Mouse (Mus musculus) heart, embryonic 11.5 days (tissue): ENCODE data around the gene Pklr. TPM values are rescaled to one million over a fixed set of nuclear protein-coding genes. Genes with fewer than 3 reads are reported as not detected.
A peak's percentile ranks its signal among the peaks of the same experiment; 100 is the strongest.

Experiments
- ATAC-seq: fragments of 200-750 bp; cut with Nextera tagmentation; replicated peaks from 2 replicates; pipeline ENCODE4 v1.8.0; 2017; ENCODE audit warnings: moderate library complexity; ENCODE audit not compliant: insufficient number of reproducible peaks, low FRiP score, low TSS enrichment
- H3K27ac ChIP-seq: fragments of 300-500 bp; sonication (generic); 2 replicates; pipeline ENCODE4 v1.5.1; 2014; ENCODE audit warnings: mild to moderate bottlenecking, low read depth, low read length
- H3K27me3 ChIP-seq: fragments of 300-500 bp; sonication (generic); 2 replicates; pipeline ENCODE4 v1.6.1; 2014; ENCODE audit warnings: mild to moderate bottlenecking, low read length, mixed read lengths; ENCODE audit not compliant: control insufficient read depth, insufficient read depth
- H3K36me3 ChIP-seq: fragments of 300-500 bp; sonication (generic); 2 replicates; pipeline ENCODE4 v1.6.1; 2014; ENCODE audit warnings: mild to moderate bottlenecking, low read length, moderate library complexity, mixed read lengths; ENCODE audit not compliant: control insufficient read depth, insufficient read depth
- H3K4me1 ChIP-seq: fragments of 300-500 bp; sonication (generic); 2 replicates; pipeline ENCODE4 v1.6.1; 2014; ENCODE audit warnings: low read length; ENCODE audit not compliant: control insufficient read depth, insufficient read depth
- H3K4me2 ChIP-seq: fragments of 300-500 bp; sonication (generic); 2 replicates; pipeline ENCODE4 v1.6.1; 2014; ENCODE audit warnings: mild to moderate bottlenecking, moderate library complexity
- H3K4me3 ChIP-seq: fragments of 300-500 bp; sonication (generic); 2 replicates; pipeline ENCODE4 v1.5.1; 2014; ENCODE audit warnings: low read depth, low read length
- H3K9ac ChIP-seq: fragments of 300-500 bp; sonication (generic); 2 replicates; pipeline ENCODE4 v1.6.1; 2014; ENCODE audit warnings: mild to moderate bottlenecking, low read depth, low read length, moderate library complexity
- H3K9me3 ChIP-seq: fragments of 300-500 bp; sonication (generic); replicated peaks from 2 replicates; pipeline ENCODE4 v1.6.1; 2016; ENCODE audit warnings: low read length; ENCODE audit not compliant: control insufficient read depth
- WGBS: fragments of 180-500 bp; shearing (Covaris S2); extraction: QIAGEN DNeasy Blood & Tissue Kit; methylation state at CpG from one replicate; pipeline ENCODE4 v1.1.7; 2014; ENCODE audit not compliant: insufficient replicate concordance; 5-methylcytosine and 5-hydroxymethylcytosine counted together
- polyA plus RNA-seq: library from polyadenylated mRNA; unstranded; fragments of >200 nt; fragmentation: Nextera tagmentation; extraction: Ambion mirVana; gene quantifications from 2 replicates; pipeline ENCODE4 v1.2.1, GENCODE M21; 2014

Pklr gene
- polyA plus RNA-seq, 1 experiment from 2014 or later, result 8.7 TPM

DNA sequence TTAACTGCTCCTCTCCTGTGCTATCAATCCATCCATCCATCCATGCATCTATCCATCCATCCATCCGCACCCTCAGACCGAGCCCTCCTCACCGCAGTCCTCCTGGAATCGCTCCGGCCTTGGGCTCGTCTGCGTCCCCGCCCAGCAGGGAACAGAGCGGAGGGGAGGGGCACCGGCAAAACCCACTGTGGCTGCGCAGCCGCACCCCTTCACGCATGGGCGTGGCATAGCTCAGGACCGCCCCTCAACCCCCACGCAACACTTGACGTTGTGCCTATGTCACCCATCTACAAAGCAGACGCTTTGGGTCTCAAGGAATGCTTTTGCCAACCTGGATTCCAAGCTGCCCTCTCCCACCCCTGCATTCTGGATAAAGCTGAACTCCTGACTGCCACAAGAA lies 42.8 kb upstream of the Pklr start, which contains the start of gene Rusc1:
TSS of gene Rusc1 (minus strand) at position 137 of the 400 bp plus-strand sequence.
- Histone ChIP-seq H3K36me3 (peaks cover 17% of the 10 kb centered on the region), H3K4me2 (peak within 1 kb of the TSS; percentile 57), H3K4me1 (peaks cover 21% of the 10 kb centered on the region), H3K27me3 (peaks cover 17% of the 10 kb centered on the region), H3K4me3 (peak within 1 kb of the TSS; percentile 33), H3K9ac (no peak within 1 kb of the TSS), H3K9me3 (no peaks in the 10 kb centered on the region), H3K27ac (no peak within 1 kb of the TSS)
- 2% methylated on average over 18 of the region's 18 CpGs for WGBS
- no peak for ATAC-seq

DNA sequence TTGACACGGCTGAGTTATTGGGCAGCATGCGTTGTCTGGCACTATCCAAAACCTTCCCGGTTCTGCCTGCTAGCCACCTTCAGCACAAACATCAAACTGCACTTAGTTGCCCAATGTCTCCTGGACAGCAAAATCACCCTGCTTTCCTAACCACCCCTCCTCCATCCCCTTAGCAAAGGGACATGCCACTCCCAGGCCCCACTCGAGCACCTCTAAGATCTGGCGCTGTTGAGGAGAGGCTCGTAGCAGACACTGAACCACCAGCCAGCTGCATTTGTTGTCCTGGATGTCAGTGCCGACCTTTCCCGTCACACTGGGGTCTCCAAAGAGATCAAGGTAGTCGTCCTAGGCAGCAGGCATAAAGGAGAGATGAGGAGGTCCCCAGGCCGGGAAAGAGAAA lies 41.9 kb upstream of the Pklr start:
- H3K4me1 ChIP-seq, result peaks cover 14% of the 10 kb centered on the region
- H3K4me2 ChIP-seq, result no peak overlapping the region
- H3K27me3 ChIP-seq, result peaks cover 13% of the 10 kb centered on the region
- no peak overlapping the region for H3K4me3 ChIP-seq
- no peak overlapping the region for H3K9ac ChIP-seq
- 81% methylated on average over 10 of the region's 10 CpGs for WGBS
- no peak for ATAC-seq
- H3K27ac ChIP-seq, result no peak overlapping the region
- peaks cover 22% of the 10 kb centered on the region for H3K36me3 ChIP-seq
- no peaks in the 10 kb centered on the region for H3K9me3 ChIP-seq

DNA sequence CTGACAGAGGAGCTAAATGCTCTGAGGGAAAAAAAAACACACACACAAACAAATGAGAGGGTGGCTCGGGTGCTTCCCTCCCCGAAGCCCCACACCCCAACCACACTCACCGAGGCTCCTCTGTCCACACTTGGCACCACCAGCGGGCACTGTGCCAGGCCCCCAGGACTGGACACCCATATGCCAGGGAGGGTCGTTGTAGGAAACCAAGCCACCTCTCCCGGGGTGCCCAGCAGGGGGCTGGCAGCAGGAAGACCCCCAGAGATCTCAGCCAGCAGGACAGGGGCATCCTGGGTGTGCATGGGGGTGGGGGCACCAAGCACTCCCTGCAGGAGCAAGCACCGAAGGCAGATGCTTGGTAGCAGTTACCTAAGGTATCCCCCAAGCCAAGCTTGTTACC lies 35.1 kb upstream of the Pklr start, which contains the start of gene Gm43738:
TSS of gene Gm43738 (minus strand) at position 289 of the 400 bp plus-strand sequence.
- H3K4me1 ChIP-seq, result peaks cover 8% of the 10 kb centered on the region
- no peak within 1 kb of the TSS for H3K27ac ChIP-seq
- H3K9me3 ChIP-seq, result no peaks in the 10 kb centered on the region
- WGBS, result 48% methylated on average over 7 of the region's 7 CpGs
- H3K9ac ChIP-seq, result peak within 1 kb of the TSS; percentile 75
- peak within 1 kb of the TSS; percentile 78 for H3K4me3 ChIP-seq
- H3K27me3 ChIP-seq, result no peaks in the 10 kb centered on the region
- peak within 1 kb of the TSS; percentile 74 for H3K4me2 ChIP-seq
- H3K36me3 ChIP-seq, result peaks cover 13% of the 10 kb centered on the region
- ATAC-seq, result no peak

DNA sequence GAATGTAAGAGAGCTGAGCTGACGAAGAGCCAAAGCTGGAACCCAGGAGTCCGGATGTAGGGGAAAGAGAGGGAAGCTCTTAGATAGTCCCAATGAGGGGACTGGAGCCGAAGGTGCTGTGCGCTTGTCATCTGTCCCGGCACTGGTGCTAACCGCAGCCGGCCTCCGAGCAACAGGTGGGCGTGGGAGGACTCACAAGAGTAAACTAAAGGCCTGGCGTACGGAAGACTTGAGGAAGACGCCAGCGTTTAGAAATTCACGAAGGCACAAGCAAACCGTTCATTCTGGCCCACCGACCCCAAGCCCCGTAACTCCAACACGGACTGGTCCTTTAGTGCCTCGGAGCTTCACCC lies 34.5 kb upstream of the Pklr start:
- peak overlapping the region; percentile 78 for H3K4me3 ChIP-seq
- peak overlapping the region; percentile 74 for H3K4me2 ChIP-seq
- H3K27me3 ChIP-seq, result no peaks in the 10 kb centered on the region
- under 1% methylated on average over 19 of the region's 19 CpGs for WGBS
- no peaks in the 10 kb centered on the region for H3K9me3 ChIP-seq
- no peak for ATAC-seq
- H3K27ac ChIP-seq, result no peak overlapping the region
- H3K9ac ChIP-seq, result peak overlapping the region; percentile 75
- H3K4me1 ChIP-seq, result peaks cover 8% of the 10 kb centered on the region
- H3K36me3 ChIP-seq, result peaks cover 11% of the 10 kb centered on the region

DNA sequence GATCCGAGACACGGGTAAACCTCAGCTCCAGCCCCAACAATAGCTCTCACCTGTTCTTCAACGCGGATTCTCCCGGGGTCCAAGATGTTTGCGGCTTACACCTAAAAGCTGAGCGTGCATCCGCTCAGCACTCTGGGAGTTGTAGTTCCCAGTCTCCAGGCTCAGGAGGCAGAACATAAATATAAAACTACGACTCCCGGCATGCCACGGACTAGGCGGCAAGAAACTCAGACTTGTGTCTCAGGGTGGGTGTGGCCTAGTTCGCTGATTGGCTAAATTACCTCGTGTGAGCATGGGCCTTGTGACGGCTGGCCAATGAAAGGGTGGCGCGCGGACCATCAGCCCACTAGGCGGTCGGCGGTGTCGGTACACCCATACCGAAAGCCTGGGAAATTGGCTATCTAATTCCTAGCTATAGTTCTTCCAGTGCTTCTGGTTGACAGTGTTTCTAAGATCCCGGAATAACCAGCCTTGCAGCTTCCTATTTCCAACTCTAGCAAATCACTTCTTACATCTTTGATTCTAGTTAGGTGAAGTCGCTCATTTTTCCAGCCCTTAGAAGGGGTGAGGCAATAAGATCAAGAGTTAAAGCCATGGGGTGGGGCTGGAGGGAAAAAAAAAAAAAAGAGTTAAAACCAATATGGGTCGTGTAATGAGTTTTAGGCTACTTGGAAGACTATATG lies 34.0 kb upstream of the Pklr start, which contains the start of gene Fdps:
TSS of gene Fdps (minus strand) at position 148 of the 683 bp plus-strand sequence.
- no peaks in the 10 kb centered on the region for H3K9me3 ChIP-seq
- peaks cover 8% of the 10 kb centered on the region for H3K4me1 ChIP-seq
- ATAC-seq, result peak; percentile 100
- peak within 1 kb of the TSS; percentile 75 for H3K9ac ChIP-seq
- H3K36me3 ChIP-seq, result peaks cover 10% of the 10 kb centered on the region
- H3K27ac ChIP-seq, result no peak within 1 kb of the TSS
- H3K27me3 ChIP-seq, result no peaks in the 10 kb centered on the region
- peak within 1 kb of the TSS; percentile 78 for H3K4me3 ChIP-seq
- WGBS, result under 1% methylated on average over 26 of the region's 26 CpGs
- H3K4me2 ChIP-seq, result peak within 1 kb of the TSS; percentile 74

DNA sequence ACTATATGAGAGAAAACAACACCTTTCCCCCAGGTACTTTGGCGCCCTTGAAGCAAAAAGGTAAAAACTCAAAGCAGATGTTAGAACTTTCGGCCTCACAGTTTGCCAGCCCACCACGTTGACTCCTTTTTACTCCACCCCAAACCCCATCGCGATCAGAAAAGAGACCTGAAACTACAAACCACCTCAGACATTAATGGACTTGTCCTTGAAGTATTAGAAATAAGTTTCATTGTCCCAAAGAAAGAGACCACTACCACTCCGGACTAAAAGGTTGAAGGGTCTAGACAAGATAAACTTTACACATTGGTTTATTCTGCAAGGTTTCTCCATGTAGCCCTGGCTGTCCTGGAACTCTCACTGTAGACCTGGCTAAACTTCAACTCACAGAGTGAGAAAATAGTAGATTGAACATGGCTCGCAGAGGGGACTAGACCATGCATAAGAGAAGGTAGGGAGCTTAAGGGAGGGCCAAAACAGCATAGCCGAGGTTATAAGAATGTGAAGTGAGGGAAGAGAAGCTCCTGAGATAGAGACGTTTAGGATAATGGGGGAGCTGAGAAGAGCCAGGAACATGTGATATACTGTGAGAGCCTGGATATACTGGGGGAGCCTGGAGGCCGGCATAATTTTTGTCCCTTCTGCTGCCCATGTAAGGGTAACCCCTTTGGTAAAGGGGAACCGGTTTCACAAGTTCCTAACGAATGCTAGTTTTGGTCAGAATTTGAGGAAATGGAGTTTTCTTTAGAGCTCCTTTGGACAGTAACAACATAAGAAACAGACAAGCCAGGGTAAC lies 33.2 kb upstream of the Pklr start:
- H3K27ac ChIP-seq, result no peak overlapping the region
- ATAC-seq, result no peak
- H3K4me3 ChIP-seq, result peak overlapping the region; percentile 78; the same call in 1 of the 2 replicates
- H3K36me3 ChIP-seq, result peaks cover 7% of the 10 kb centered on the region
- H3K4me2 ChIP-seq, result peak overlapping the region; percentile 62
- 57% methylated on average over 12 of the region's 12 CpGs for WGBS
- H3K27me3 ChIP-seq, result no peaks in the 10 kb centered on the region
- peaks cover 8% of the 10 kb centered on the region for H3K4me1 ChIP-seq
- no peak overlapping the region for H3K9ac ChIP-seq
- no peaks in the 10 kb centered on the region for H3K9me3 ChIP-seq

DNA sequence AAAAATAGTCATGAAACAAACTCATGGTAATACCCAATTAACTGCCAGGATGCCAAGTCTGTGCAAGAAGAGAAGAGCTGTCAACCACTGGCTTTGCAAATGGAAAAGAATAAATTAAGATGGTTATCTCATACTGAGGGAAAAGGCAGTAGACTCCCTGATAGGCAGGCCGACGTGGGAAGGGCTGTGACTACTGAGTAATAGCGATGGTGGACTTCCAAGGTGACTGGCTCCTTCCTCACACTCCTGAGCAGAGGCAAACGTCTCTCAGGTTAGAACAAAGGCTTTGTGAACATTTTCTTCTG lies 32.7 kb upstream of the Pklr start:
- Histone ChIP-seq H3K27me3 (no peaks in the 10 kb centered on the region), H3K27ac (no peak overlapping the region), H3K9ac (no peak overlapping the region), H3K9me3 (no peaks in the 10 kb centered on the region), H3K4me2 (no peak overlapping the region), H3K4me3 (no peak overlapping the region), H3K36me3 (peaks cover 5% of the 10 kb centered on the region), H3K4me1 (peaks cover 8% of the 10 kb centered on the region)
- no peak for ATAC-seq
- 69% methylated on average over 4 of the region's 4 CpGs for WGBS

DNA sequence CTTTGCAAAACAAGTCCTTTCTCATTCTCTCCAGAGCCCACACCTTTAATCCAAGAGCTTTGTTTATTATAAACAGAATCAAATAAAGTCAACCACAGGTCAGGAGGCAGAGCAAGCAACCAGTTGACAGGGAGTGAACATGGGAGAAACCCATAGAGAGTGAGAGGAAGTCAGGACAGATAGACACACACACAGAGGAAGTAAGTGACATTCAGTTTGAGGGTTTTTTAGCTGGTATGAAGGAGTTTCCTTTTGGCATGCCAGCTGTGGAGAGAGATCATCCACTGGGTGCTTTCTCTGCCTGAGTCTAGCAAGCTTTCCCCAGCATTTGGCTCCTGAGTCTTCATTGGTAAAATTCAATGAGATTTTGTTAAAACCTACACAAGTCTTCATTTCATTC lies 29.1 kb upstream of the Pklr start:
- Histone ChIP-seq H3K4me2 (no peak overlapping the region), H3K36me3 (no peaks in the 10 kb centered on the region), H3K4me3 (no peak overlapping the region), H3K4me1 (no peaks in the 10 kb centered on the region), H3K9me3 (no peaks in the 10 kb centered on the region), H3K9ac (no peak overlapping the region), H3K27me3 (no peaks in the 10 kb centered on the region), H3K27ac (no peak overlapping the region)
- no peak for ATAC-seq
